Mouse (Mus musculus): Measurements from ENCODE around the gene Gm1604a. TPM values are rescaled to one million over a fixed set of nuclear protein-coding genes. Genes with fewer than 3 reads are reported as not detected.
"Not testable (repeated sequence)": the region's sequence is repeated elsewhere in the genome, so short reads cannot be mapped to it uniquely, and the experiment has no call there.

Gm1604a gene
- polyA plus RNA-seq (2012; rRNA removed): not detected in 2 replicates

DNA sequence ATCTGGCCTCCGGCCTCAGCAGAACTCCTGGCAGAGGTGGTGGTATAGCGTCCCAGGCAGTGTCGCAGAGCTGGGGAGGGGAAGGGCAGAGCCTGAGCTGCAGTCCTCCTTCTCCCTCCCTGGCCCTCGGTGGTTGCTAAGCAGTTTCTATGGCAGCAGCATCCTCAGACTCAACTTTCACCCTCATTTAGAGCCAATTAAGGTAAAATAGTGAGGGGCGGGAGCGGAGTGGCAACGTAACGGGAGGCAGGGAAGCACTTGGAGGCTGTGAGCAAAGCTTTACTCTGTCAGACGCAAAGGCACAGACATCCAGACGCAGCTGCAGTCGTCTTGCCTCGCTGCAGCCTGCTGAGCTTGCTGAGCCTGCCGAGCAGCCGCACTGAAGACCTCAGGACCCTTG is at the start of gene Gm1604a:
Gene Gm1604a (plus strand): TSS at position 312 of the 400 bp plus-strand sequence.
- not testable (repeated sequence) for DNase-seq (ENCODE audit: low read depth in 1 of 2, low spot score in 2 of 2); H3K27me3 ChIP-seq (ENCODE audit: control insufficient read depth, insufficient read depth, low read length); H3K27ac ChIP-seq (ENCODE audit: insufficient read depth, low read length); H3K4me3 ChIP-seq (ENCODE audit: extremely low read depth, insufficient read depth, insufficient read length); H3K36me3 ChIP-seq (ENCODE audit: control insufficient read depth, insufficient read depth, low read length); H3K4me1 ChIP-seq (ENCODE audit: control insufficient read depth, insufficient read depth, insufficient read length)
- WGBS: 58% methylated on average over 7 of the region's 14 CpGs

DNA sequence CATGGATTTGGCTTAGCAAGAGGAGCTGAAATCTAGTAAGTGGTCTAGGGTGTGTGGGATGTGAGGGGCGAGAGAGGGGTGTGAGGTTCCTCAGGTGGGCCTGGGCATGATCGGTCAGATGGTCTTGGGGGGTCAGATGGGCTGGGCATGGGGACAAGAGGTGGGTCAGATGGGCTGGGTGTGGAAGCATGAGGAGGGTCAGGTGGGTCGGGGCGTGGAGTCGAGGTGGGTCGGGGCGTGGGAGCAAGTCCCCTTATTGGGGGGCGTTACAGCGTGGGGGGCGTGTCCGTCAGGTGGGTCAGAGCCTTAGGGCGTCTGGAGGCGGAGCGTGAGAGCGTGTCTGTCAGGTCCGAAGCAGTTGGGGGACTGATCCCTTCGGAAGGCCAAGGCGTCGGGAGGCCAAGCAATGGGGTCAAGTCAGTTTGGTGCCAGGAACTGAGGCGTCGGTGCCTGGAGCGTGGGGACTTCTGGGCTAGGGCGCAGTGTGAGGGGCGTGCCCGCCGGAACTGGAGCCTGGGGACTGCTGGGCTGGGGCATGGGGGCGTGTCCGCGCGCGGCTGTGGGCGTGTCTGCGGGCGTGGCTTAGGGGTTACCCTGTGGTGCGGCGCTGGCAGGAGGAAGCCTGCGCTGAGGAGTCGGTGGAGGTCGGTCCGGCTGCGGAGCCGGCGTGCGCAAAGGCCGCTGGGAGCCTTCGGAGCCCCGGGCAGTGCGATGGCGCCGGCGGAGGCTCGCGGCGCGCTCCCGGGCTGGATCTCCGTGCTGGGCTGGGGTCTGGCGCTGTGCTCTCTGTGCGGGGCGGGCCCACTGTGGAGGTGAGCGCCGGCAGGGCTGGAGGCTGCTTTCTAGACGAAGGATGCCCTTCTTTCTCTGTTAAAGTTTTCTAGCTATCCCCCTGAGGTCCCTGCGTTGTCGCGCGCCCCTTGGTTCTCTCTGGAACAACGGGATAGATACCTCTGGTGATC is 46.8 kb upstream of the Gm1604a start, which contains the start of gene Gm49721:
Gene Gm49721 (plus strand): TSS at position 618 of the 962 bp plus-strand sequence.
- not testable (repeated sequence) for H3K27ac ChIP-seq (ENCODE audit: insufficient read depth, low read length); H3K4me1 ChIP-seq (ENCODE audit: control insufficient read depth, insufficient read depth, insufficient read length); H3K27me3 ChIP-seq (ENCODE audit: control insufficient read depth, insufficient read depth, low read length); H3K36me3 ChIP-seq (ENCODE audit: control insufficient read depth, insufficient read depth, low read length)
- 4% methylated on average over 48 of the region's 68 CpGs for WGBS
- DNase-seq (ENCODE audit: low read depth in 1 of 2, low spot score in 2 of 2): peak in 1 of 2 experiments; percentile 68
- H3K4me3 ChIP-seq (ENCODE audit: extremely low read depth, insufficient read depth, insufficient read length): peak within 1 kb of the TSS; percentile 63

DNA sequence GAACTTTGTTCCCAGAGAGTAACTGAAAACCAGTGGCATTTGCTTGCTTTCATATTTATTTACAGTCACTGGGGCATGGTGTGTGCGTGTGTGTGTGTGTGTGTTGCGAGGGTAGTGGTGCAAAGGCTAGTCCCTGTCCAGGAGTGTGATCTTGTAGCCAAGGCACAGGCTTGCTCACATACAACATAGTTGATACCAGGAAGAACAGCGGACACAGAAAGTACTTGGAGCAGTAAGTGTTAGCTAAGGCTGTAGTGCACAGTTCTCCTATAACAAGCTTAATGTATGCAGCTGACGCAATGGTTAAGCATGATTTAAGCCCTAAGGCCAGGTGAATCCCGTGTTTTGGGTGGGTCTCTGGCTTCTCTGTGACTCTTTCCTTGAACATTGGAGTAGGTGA is 46.0 kb upstream of the Gm1604a start:
- 24% methylated on average over 5 of the region's 5 CpGs for WGBS

DNA sequence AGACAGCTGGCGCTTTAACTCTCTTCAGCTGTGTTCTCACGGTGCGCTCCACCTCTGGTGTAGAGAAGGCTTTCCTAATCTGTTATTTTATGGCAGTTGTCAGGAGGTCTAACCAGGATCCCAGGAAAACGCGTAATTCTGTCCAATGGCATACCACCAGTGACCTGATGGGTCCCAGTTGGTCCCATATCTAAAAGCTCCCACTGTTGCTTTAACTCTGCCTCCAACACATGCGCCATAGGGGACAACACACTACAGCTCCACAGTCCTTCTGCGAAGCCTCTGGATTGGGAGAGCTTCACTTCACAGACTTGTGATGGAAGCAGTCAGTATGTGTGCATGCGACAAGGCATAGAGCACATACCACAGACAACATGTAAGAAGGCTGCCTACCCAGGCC is 45.2 kb upstream of the Gm1604a start:
- DNase-seq (ENCODE audit: low read depth in 1 of 2, low spot score in 2 of 2); H3K4me3 ChIP-seq (ENCODE audit: extremely low read depth, insufficient read depth, insufficient read length); H3K4me1 ChIP-seq (ENCODE audit: control insufficient read depth, insufficient read depth, insufficient read length); H3K36me3 ChIP-seq (ENCODE audit: control insufficient read depth, insufficient read depth, low read length); H3K27me3 ChIP-seq (ENCODE audit: control insufficient read depth, insufficient read depth, low read length); H3K27ac ChIP-seq (ENCODE audit: insufficient read depth, low read length): not testable (repeated sequence)
- 95% methylated on average over 5 of the region's 8 CpGs for WGBS

More for the DNA sequence above, 46.0 kb upstream of the Gm1604a start:
- not testable (repeated sequence) for H3K27me3 ChIP-seq (ENCODE audit: control insufficient read depth, insufficient read depth, low read length); H3K4me1 ChIP-seq (ENCODE audit: control insufficient read depth, insufficient read depth, insufficient read length); H3K36me3 ChIP-seq (ENCODE audit: control insufficient read depth, insufficient read depth, low read length); H3K27ac ChIP-seq (ENCODE audit: insufficient read depth, low read length); DNase-seq (ENCODE audit: low read depth in 1 of 2, low spot score in 2 of 2)
- peak overlapping the region; percentile 40 for H3K4me3 ChIP-seq (ENCODE audit: extremely low read depth, insufficient read depth, insufficient read length)

DNA sequence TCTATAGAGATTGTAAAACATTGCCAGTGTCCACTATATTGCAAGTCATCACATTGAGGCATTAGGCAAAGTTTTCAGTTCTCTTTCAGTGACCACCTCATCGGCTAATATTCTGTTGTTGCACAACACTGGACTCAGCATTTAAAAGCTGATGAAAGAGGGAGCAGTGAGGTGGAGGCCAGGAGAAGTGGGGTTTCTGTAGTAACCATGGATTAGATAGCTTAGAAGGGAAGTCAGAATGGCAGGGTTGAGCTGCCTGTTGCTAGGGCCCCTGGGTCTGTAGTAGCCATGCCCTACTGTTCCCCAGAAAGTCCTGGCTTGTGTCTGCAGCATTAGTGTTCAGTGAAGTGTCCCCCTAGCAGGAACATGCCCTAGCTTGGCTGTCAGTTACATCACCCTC is 39.2 kb upstream of the Gm1604a start:
- 90% methylated on average over 1 of the region's 1 CpGs for WGBS

DNA sequence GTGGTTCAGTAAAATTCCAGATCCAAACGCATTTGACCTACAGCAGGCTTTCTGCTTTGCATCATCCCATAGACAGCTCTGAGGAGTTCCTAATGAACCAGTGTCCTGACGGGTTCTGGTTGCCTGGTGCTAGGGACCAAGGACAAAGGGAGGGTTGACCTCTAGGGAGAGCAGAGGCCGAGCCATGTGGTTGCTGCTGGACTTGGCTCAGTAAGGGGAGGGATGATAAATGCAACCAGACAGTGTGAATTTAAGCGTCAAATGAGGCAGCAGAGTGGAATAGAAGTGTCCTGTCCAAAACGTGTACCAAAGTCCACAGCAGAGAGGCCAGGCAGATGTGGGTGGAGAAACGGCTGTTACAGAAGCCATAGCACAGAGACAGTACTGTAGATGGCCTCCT is 29.9 kb upstream of the Gm1604a start:
- H3K4me3 ChIP-seq (ENCODE audit: extremely low read depth, insufficient read depth, insufficient read length); DNase-seq (ENCODE audit: low read depth in 1 of 2, low spot score in 2 of 2): not testable (repeated sequence)
- no CpG with 5 or more reads among the region's 6 CpGs for WGBS

More for the DNA sequence above, 39.2 kb upstream of the Gm1604a start:
- DNase-seq (ENCODE audit: low read depth in 1 of 2, low spot score in 2 of 2); H3K4me1 ChIP-seq (ENCODE audit: control insufficient read depth, insufficient read depth, insufficient read length); H3K27me3 ChIP-seq (ENCODE audit: control insufficient read depth, insufficient read depth, low read length); H3K27ac ChIP-seq (ENCODE audit: insufficient read depth, low read length); H3K4me3 ChIP-seq (ENCODE audit: extremely low read depth, insufficient read depth, insufficient read length); H3K36me3 ChIP-seq (ENCODE audit: control insufficient read depth, insufficient read depth, low read length): not testable (repeated sequence)

DNA sequence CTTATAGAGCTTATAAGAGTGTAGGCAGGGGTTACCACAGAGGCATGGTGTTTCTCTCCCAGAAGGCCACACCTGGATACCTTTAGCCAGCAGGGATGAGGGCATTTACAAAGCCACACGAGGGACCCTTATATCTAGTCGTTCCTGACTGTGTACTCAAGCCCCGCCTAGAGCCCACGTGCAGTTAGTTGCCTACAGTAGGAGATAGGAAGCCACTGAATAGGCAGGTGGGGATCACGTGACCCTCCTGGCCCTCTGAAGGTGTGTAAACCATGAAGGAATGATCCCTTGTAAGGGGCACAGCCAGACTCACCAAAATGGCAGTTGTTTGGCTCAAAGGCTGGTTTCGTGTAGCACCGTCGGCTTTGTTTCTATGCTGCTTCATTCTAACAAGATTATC is 28.5 kb upstream of the Gm1604a start:
- not testable (repeated sequence) for DNase-seq (ENCODE audit: low read depth in 1 of 2, low spot score in 2 of 2); H3K27ac ChIP-seq (ENCODE audit: insufficient read depth, low read length); H3K4me1 ChIP-seq (ENCODE audit: control insufficient read depth, insufficient read depth, insufficient read length); H3K36me3 ChIP-seq (ENCODE audit: control insufficient read depth, insufficient read depth, low read length); H3K27me3 ChIP-seq (ENCODE audit: control insufficient read depth, insufficient read depth, low read length); H3K4me3 ChIP-seq (ENCODE audit: extremely low read depth, insufficient read depth, insufficient read length)
- WGBS: 88% methylated on average over 8 of the region's 8 CpGs

More for the DNA sequence above, 29.9 kb upstream of the Gm1604a start:
- H3K27me3 ChIP-seq (ENCODE audit: control insufficient read depth, insufficient read depth, low read length); H3K27ac ChIP-seq (ENCODE audit: insufficient read depth, low read length); H3K4me1 ChIP-seq (ENCODE audit: control insufficient read depth, insufficient read depth, insufficient read length); H3K36me3 ChIP-seq (ENCODE audit: control insufficient read depth, insufficient read depth, low read length): not testable (repeated sequence)

DNA sequence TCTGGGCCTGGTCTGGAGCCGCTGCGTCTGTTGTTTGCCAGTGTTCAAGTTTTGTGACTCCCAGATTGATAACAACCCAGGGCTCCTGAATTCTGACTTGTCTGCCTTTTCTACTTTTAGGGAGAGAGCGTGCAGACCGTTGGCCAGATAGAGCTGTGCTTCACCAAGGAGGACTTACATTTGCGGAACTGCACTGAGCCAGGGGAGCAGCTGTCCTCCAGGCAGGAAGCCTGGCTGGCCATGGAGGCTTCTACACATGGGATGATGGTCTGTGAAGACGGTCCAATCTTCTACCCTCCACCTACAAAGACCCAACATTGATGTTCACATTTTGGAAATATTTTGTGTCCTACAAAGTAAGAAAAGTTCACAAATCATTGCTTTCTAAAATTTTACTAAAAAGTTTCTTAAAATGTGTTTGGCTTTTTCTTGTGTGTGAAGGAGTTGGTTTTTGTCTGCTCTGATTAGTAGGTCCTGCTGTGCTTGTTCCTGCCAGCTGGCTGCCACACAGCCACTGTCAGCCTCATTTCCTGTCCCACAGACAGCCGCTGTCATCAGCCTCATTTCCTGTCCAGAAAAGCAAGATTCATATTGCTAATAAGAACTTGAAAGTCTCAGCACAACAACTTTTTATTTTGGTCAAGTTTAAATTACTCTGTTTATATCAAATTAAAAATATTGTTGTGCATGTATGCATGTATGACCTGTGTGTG is 27.4 kb upstream of the Gm1604a start:
- H3K36me3 ChIP-seq (ENCODE audit: control insufficient read depth, insufficient read depth, low read length); H3K27me3 ChIP-seq (ENCODE audit: control insufficient read depth, insufficient read depth, low read length); H3K4me3 ChIP-seq (ENCODE audit: extremely low read depth, insufficient read depth, insufficient read length); H3K27ac ChIP-seq (ENCODE audit: insufficient read depth, low read length); DNase-seq (ENCODE audit: low read depth in 1 of 2, low spot score in 2 of 2); H3K4me1 ChIP-seq (ENCODE audit: control insufficient read depth, insufficient read depth, insufficient read length): not testable (repeated sequence)
- WGBS: 80% methylated on average over 1 of the region's 7 CpGs

DNA sequence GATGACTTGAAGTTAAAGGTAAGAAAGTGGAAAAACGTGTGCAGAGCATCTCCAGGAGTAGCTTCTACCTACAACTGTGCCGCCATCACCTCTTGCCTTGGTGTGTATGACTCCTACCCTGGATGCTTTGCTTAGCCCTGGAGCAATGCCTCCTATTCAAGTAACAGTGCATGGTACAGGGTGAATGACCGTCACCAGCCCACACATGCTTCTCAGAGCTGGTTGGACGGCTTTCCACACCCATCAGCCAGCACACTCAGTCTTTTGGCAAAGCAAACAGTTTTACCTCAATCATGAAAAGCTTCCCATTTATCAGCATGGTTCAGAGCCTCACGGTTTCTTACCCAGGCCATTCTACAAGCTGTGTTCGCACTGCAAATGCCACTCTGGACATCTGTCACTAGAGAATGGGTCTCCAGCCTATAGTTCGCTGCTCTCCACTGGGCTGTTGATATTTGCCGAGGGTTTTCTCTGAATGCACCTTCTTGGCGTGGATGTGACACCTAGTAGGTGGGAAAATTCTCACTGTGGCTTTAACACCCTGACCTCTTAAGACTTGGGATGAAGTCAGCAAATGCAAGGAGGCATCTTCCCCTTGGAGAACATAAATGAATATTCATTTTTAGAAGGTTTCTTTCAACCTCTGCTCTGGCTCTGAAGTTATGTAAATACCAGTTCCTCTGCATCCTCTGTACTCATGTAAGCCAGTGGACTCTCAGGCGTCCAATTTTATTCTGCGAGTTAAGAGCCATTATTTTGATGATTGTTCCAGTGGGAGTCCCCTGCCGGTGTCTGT is 23.4 kb upstream of the Gm1604a start:
- not testable (repeated sequence) for H3K27ac ChIP-seq (ENCODE audit: insufficient read depth, low read length); H3K27me3 ChIP-seq (ENCODE audit: control insufficient read depth, insufficient read depth, low read length); H3K4me1 ChIP-seq (ENCODE audit: control insufficient read depth, insufficient read depth, insufficient read length); H3K4me3 ChIP-seq (ENCODE audit: extremely low read depth, insufficient read depth, insufficient read length); DNase-seq (ENCODE audit: low read depth in 1 of 2, low spot score in 2 of 2); H3K36me3 ChIP-seq (ENCODE audit: control insufficient read depth, insufficient read depth, low read length)
- 91% methylated on average over 9 of the region's 12 CpGs for WGBS

DNA sequence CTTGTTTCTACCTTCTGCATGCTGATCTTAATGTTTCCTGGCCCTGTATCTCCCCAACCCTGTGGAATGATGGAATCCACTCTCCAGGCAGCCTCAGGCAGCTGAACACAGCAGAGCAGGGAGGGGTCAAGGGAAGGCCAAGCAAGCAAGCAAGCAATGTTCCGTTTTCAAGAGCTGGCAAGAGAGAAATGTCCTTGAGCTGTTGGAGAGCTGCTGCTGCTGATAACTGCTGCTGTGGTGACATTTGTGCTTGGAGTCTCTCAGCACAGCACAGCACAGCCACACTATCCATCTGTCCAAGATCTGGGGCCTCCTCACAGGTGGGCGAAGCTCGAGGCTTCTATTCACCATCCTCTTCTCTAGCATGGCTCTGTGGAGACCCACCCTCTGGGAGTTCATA is 22.0 kb upstream of the Gm1604a start:
- not testable (repeated sequence) for H3K27me3 ChIP-seq (ENCODE audit: control insufficient read depth, insufficient read depth, low read length)

More for the DNA sequence above, 22.0 kb upstream of the Gm1604a start:
- not testable (repeated sequence) for H3K36me3 ChIP-seq (ENCODE audit: control insufficient read depth, insufficient read depth, low read length); H3K4me3 ChIP-seq (ENCODE audit: extremely low read depth, insufficient read depth, insufficient read length); DNase-seq (ENCODE audit: low read depth in 1 of 2, low spot score in 2 of 2); H3K27ac ChIP-seq (ENCODE audit: insufficient read depth, low read length); H3K4me1 ChIP-seq (ENCODE audit: control insufficient read depth, insufficient read depth, insufficient read length)
- no CpG with 5 or more reads among the region's 3 CpGs for WGBS

All from spleen, adult 2 months (tissue).